9 mouse cellular contexts compared by ENCODE assay signal in genomic region chr19:38775548-38775947, GRCm38 (mm10). TPM values are rescaled to one million over a fixed set of nuclear protein-coding genes. Genes with fewer than 3 reads are reported as not detected.
DNase-seq lines count a peak whose midpoint lies in the region; ATAC-seq and TF ChIP-seq lines count a peak whose summit lies in the region.
"Had no signal": no experiment of that assay in that cellular context is flagged by ENCODE, and none has a peak within 500 bp of the region (broad histone marks: within the 10 kb centered on the region; RNA-seq: fewer than 3 reads in every experiment).

No protein-coding gene starts in this region.

- intact Hi-C loops in gastrocnemius, postnatal 14 days (cut with DNase I; ENCODE audit: low total_unique reads), result loop anchor here (10.0 kb wide), 1 partner anchor 211 kb away; no protein-coding TSS in a partner anchor

- no peaks in the 10 kb centered on the region for H3K27me3 ChIP-seq in hindbrain, embryonic 10.5 days (ENCODE audit: insufficient read depth, poor library complexity, severe bottlenecking)
- no peaks in the 10 kb centered on the region for H3K27me3 ChIP-seq in hindbrain, embryonic 12.5 days
- H3K27me3 ChIP-seq in ES-Bruce4 (ENCODE audit: control insufficient read depth, insufficient read depth, low read length, poor library complexity, severe bottlenecking), result no peaks in the 10 kb centered on the region; the same call in 1 of the 2 replicates
- H3K27me3 ChIP-seq in neural tube, embryonic 11.5 days (ENCODE audit: control insufficient read depth, insufficient read depth, low read length), result no peaks in the 10 kb centered on the region
- H3K27me3 ChIP-seq: embryonic facial prominence, embryonic 13.5 days had no signal

- DNase-seq in hindbrain, embryonic 10.5 days (ENCODE audit: low spot score), result peak; percentile 41
- DNase-seq in brain, adult 2 months (ENCODE audit: low read depth, low spot score), result peak; percentile 76
- peak; percentile 42 for DNase-seq in gastrocnemius, postnatal 14 days
- peak; percentile 52 to 64 for DNase-seq in left cerebral cortex, adult 18-20 months (ENCODE audit: low spot score in 2 of 2)
- DNase-seq in neural tube, embryonic 11.5 days (ENCODE audit: low spot score), result peak; percentile 55

- no peak overlapping the region for H3K4me2 ChIP-seq in hindbrain, embryonic 12.5 days (replicated peaks)
- no peak overlapping the region for H3K4me2 ChIP-seq in neural tube, embryonic 11.5 days (ENCODE audit: low read depth)
- H3K4me2 ChIP-seq: embryonic facial prominence, embryonic 13.5 days had no signal

- ATAC-seq in hindbrain, embryonic 12.5 days (ENCODE audit: low FRiP score), result no peak
- ATAC-seq in neural tube, embryonic 11.5 days (ENCODE audit: insufficient read depth, low FRiP score, low TSS enrichment), result no peak
- ATAC-seq in erythroblast, adult 5-6 weeks (replicated peaks; ENCODE audit: low FRiP score, poor library complexity, severe bottlenecking), result no peak

- no peak for TF ChIP-seq EP300 in ES-Bruce4 (IDR thresholded peaks at IDR 0.05; ENCODE audit: insufficient read depth, low read depth, low read length)

- H3K4me3 ChIP-seq in hindbrain, embryonic 10.5 days, result no peak overlapping the region
- no peak overlapping the region for H3K4me3 ChIP-seq in hindbrain, embryonic 12.5 days
- H3K4me3 ChIP-seq in ES-Bruce4 (ENCODE audit: low read depth, low read length), result no peak overlapping the region
- no peak overlapping the region for H3K4me3 ChIP-seq in neural tube, embryonic 11.5 days (ENCODE audit: low read depth, low read length)
- H3K4me3 ChIP-seq: embryonic facial prominence, embryonic 13.5 days had no signal

- no peak for TF ChIP-seq POLR2A in ES-Bruce4 (IDR thresholded peaks at IDR 0.05; ENCODE audit: insufficient read depth, low read length)

- TF ChIP-seq CTCF in ES-Bruce4 (IDR thresholded peaks at IDR 0.05; ENCODE audit: low read depth, low read length), result peak; percentile 27

- 65% methylated on average over 4 of the region's 4 CpGs for WGBS in hindbrain, embryonic 10.5 days
- 61% methylated on average over 4 of the region's 4 CpGs for WGBS in hindbrain, embryonic 12.5 days
- 51% methylated on average over 4 of the region's 4 CpGs for WGBS in neural tube, embryonic 11.5 days

- H3K9ac ChIP-seq in hindbrain, embryonic 12.5 days, result no peak overlapping the region
- no peak overlapping the region for H3K9ac ChIP-seq in ES-Bruce4 (ENCODE audit: low read depth, poor library complexity, severe bottlenecking)
- H3K9ac ChIP-seq in neural tube, embryonic 11.5 days (ENCODE audit: low read length), result no peak overlapping the region
- H3K9ac ChIP-seq: embryonic facial prominence, embryonic 13.5 days had no signal

- no peaks in the 10 kb centered on the region for H3K9me3 ChIP-seq in hindbrain, embryonic 10.5 days
- H3K9me3 ChIP-seq in hindbrain, embryonic 12.5 days (replicated peaks), result no peaks in the 10 kb centered on the region
- H3K9me3 ChIP-seq in ES-Bruce4 (replicated peaks; ENCODE audit: control insufficient read depth, insufficient read depth, low read length, poor library complexity, severe bottlenecking), result no peaks in the 10 kb centered on the region
- H3K9me3 ChIP-seq in neural tube, embryonic 11.5 days (ENCODE audit: control insufficient read depth, low read length), result no peaks in the 10 kb centered on the region
- H3K9me3 ChIP-seq: embryonic facial prominence, embryonic 13.5 days had no signal

- H3K36me3 ChIP-seq in hindbrain, embryonic 10.5 days, result peaks cover 1% of the 10 kb centered on the region; the same call in 1 of the 2 replicates
- H3K36me3 ChIP-seq in hindbrain, embryonic 12.5 days, result no peaks in the 10 kb centered on the region
- H3K36me3 ChIP-seq in ES-Bruce4 (ENCODE audit: control insufficient read depth, insufficient read depth, low read length, poor library complexity, severe bottlenecking), result no peaks in the 10 kb centered on the region
- H3K36me3 ChIP-seq in neural tube, embryonic 11.5 days (ENCODE audit: control insufficient read depth, insufficient read depth, low read length), result no peaks in the 10 kb centered on the region
- H3K36me3 ChIP-seq: embryonic facial prominence, embryonic 13.5 days had no signal

- no peaks in the 10 kb centered on the region for H3K4me1 ChIP-seq in hindbrain, embryonic 10.5 days (replicated peaks)
- H3K4me1 ChIP-seq in hindbrain, embryonic 12.5 days, result no peaks in the 10 kb centered on the region
- H3K4me1 ChIP-seq in ES-Bruce4 (ENCODE audit: control insufficient read depth, insufficient read depth, low read length), result no peaks in the 10 kb centered on the region
- H3K4me1 ChIP-seq in neural tube, embryonic 11.5 days (ENCODE audit: control insufficient read depth, insufficient read depth, low read length), result no peaks in the 10 kb centered on the region
- H3K4me1 ChIP-seq: embryonic facial prominence, embryonic 13.5 days had no signal

- H3K27ac ChIP-seq in hindbrain, embryonic 10.5 days, result no peak overlapping the region
- H3K27ac ChIP-seq in hindbrain, embryonic 12.5 days, result no peak overlapping the region
- no peak overlapping the region for H3K27ac ChIP-seq in ES-Bruce4 (ENCODE audit: insufficient read depth, low read length)
- H3K27ac ChIP-seq in neural tube, embryonic 11.5 days (ENCODE audit: low read depth, low read length), result no peak overlapping the region
- H3K27ac ChIP-seq: embryonic facial prominence, embryonic 13.5 days had no signal

RNA-seq across cellular contexts. Expression of gene Noc3l, which starts 43.5 kb away (rescaled TPM):
- polyA plus RNA-seq in hindbrain, embryonic 10.5 days (2016; fragmentation: Nextera tagmentation; extraction: Ambion mirVana), result 7.6 and 10.3 TPM in 2 replicates
- polyA plus RNA-seq in hindbrain, embryonic 12.5 days (2016; fragmentation: Nextera tagmentation; extraction: Ambion mirVana), result 9.4 and 9.6 TPM in 2 replicates
- polyA plus RNA-seq in ES-Bruce4 (2011; ENCODE audit: insufficient read depth, insufficient read length, low read depth, missing spikeins), result 32.7 and 34.7 TPM in 2 replicates
- total RNA-seq in gastrocnemius, postnatal 14 days (2021), result 1 to 10 TPM; 5.3 to 7.7 TPM
- total RNA-seq in left cerebral cortex, adult 18-20 months (2021), result 10 to 100 TPM; 14.2 to 15.3 TPM
- polyA plus RNA-seq in neural tube, embryonic 11.5 days (2014; fragmentation: Nextera tagmentation; extraction: Ambion mirVana), result 11.2 and 11.6 TPM in 2 replicates
- 1.3 and 3.1 TPM in 2 replicates for total RNA-seq in erythroblast, adult 5-6 weeks (2015; ENCODE audit: low replicate concordance)
- total RNA-seq in erythroblast, adult 5-6 weeks (2017; ENCODE audit: low replicate concordance), result 3.3 and 4.7 TPM in 2 replicates
